Mouse (Mus musculus): Measurements from ENCODE around the gene Gm14214.
A peak's percentile ranks its signal among the peaks of the same experiment; 100 is the strongest.

Gm14214 gene

GRCm38 (mm10) chr2:154776496-154776895, 6.7 kb upstream of the Gm14214 start:
- DNase-seq (ENCODE audit: low read depth, low spot score), result no peak

- peak; percentile 57 for DNase-seq (ENCODE audit: low read depth, low spot score)
Measured at GRCm38 (mm10) chr2:154774032-154774431, 4.2 kb upstream of the Gm14214 start.

- no peak for DNase-seq (ENCODE audit: low read depth, low spot score)
Measured at GRCm38 (mm10) chr2:154771604-154772003, 1.8 kb upstream of the Gm14214 start.

- no peak for DNase-seq (ENCODE audit: low read depth, low spot score)
Measured at GRCm38 (mm10) chr2:154767051-154767450, 2.8 kb downstream of the Gm14214 start.

GRCm38 (mm10) chr2:154765554-154766008, 4.2 kb downstream of the Gm14214 start:
- DNase-seq (ENCODE audit: low read depth, low spot score), result no peak

GRCm38 (mm10) chr2:154764828-154765497, 4.9 kb downstream of the Gm14214 start:
- no peak for DNase-seq (ENCODE audit: low read depth, low spot score)

- DNase-seq (ENCODE audit: low read depth, low spot score), result no peak
Measured at GRCm38 (mm10) chr2:154763226-154763625, 6.6 kb downstream of the Gm14214 start.

- no peak for DNase-seq (ENCODE audit: low read depth, low spot score)
Measured at GRCm38 (mm10) chr2:154758454-154758853, 11.4 kb downstream of the Gm14214 start.

GRCm38 (mm10) chr2:154757691-154758090, 12.1 kb downstream of the Gm14214 start:
- no peak for DNase-seq (ENCODE audit: low read depth, low spot score)

- DNase-seq (ENCODE audit: low read depth, low spot score), result no peak
Measured at GRCm38 (mm10) chr2:154755791-154756190, 14.0 kb downstream of the Gm14214 start.

GRCm38 (mm10) chr2:154754068-154754560, 15.7 kb downstream of the Gm14214 start:
- DNase-seq (ENCODE audit: low read depth, low spot score), result no peak

GRCm38 (mm10) chr2:154751924-154752323, 17.9 kb downstream of the Gm14214 start:
- no peak for DNase-seq (ENCODE audit: low read depth, low spot score)

GRCm38 (mm10) chr2:154749046-154750036, 20.5 kb downstream of the Gm14214 start:
- peak; percentile 71 for DNase-seq (ENCODE audit: low read depth, low spot score)

- no peak for DNase-seq (ENCODE audit: low read depth, low spot score)
Measured at GRCm38 (mm10) chr2:154748383-154748782, 21.4 kb downstream of the Gm14214 start.

GRCm38 (mm10) chr2:154743915-154744314, 25.9 kb downstream of the Gm14214 start:
- DNase-seq (ENCODE audit: low read depth, low spot score), result no peak

- DNase-seq (ENCODE audit: low read depth, low spot score), result peak; percentile 68
Measured at GRCm38 (mm10) chr2:154742911-154743819, 26.7 kb downstream of the Gm14214 start.

- DNase-seq (ENCODE audit: low read depth, low spot score), result no peak
Measured at GRCm38 (mm10) chr2:154738621-154739020, 31.2 kb downstream of the Gm14214 start.

GRCm38 (mm10) chr2:154735986-154736385, 33.8 kb downstream of the Gm14214 start:
- no peak for DNase-seq (ENCODE audit: low read depth, low spot score)

- DNase-seq (ENCODE audit: low read depth, low spot score), result no peak
Measured at GRCm38 (mm10) chr2:154735416-154735815, 34.4 kb downstream of the Gm14214 start.

GRCm38 (mm10) chr2:154734977-154735376, 34.9 kb downstream of the Gm14214 start:
- no peak for DNase-seq (ENCODE audit: low read depth, low spot score)

- DNase-seq (ENCODE audit: low read depth, low spot score), result no peak
Measured at GRCm38 (mm10) chr2:154732503-154733141, 37.2 kb downstream of the Gm14214 start.

All from mesoderm, embryonic 11.5 days (tissue).